8 mouse cellular contexts compared by ENCODE assay signal in genomic region chr6:52160511-52161335, GRCm38 (mm10). TPM values are rescaled to one million over a fixed set of nuclear protein-coding genes. Genes with fewer than 3 reads are reported as not detected.
DNase-seq lines count a peak whose midpoint lies in the region; ATAC-seq and TF ChIP-seq lines count a peak whose summit lies in the region.

No protein-coding gene starts in this region.

- peaks cover 100% of the 10 kb centered on the region for H3K27me3 ChIP-seq in midbrain, embryonic 10.5 days (ENCODE audit: low read depth, poor library complexity, severe bottlenecking)
- peaks cover 88% of the 10 kb centered on the region for H3K27me3 ChIP-seq in midbrain, embryonic 16.5 days (ENCODE audit: control insufficient read depth, insufficient read depth, low read depth, low read length)
- H3K27me3 ChIP-seq in kidney, postnatal 0 days (ENCODE audit: insufficient read depth, low read length) = 0 out of 2 replicates have a peak, but pooled peaks cover 13% of the 10 kb centered on the region
- H3K27me3 ChIP-seq in midbrain, postnatal 0 days (ENCODE audit: insufficient read depth, low read length) = peaks cover 81% of the 10 kb centered on the region

- H3K9ac ChIP-seq in midbrain, embryonic 16.5 days (ENCODE audit: low read depth, low read length) = no peak overlapping the region
- peak overlapping the region; percentile 43 for H3K9ac ChIP-seq in kidney, postnatal 0 days (ENCODE audit: low read depth, low read length)
- H3K9ac ChIP-seq in midbrain, postnatal 0 days (replicated peaks; ENCODE audit: low read length, poor library complexity, severe bottlenecking) = no peak overlapping the region

- H3K36me3 ChIP-seq in midbrain, embryonic 10.5 days = no peaks in the 10 kb centered on the region
- no peaks in the 10 kb centered on the region for H3K36me3 ChIP-seq in midbrain, embryonic 16.5 days (ENCODE audit: control insufficient read depth, insufficient read depth, low read length)
- H3K36me3 ChIP-seq in kidney, postnatal 0 days (ENCODE audit: insufficient read depth, low read length) = no peaks in the 10 kb centered on the region
- no peaks in the 10 kb centered on the region for H3K36me3 ChIP-seq in midbrain, postnatal 0 days (ENCODE audit: insufficient read depth, low read length)

- peak; percentile 64 for DNase-seq in midbrain, embryonic 10.5 days (ENCODE audit: low spot score)
- peak; percentile 41 for DNase-seq in fibroblast of lung, adult 2 months (ENCODE audit: low read depth)
- DNase-seq in kidney, postnatal 0 days (ENCODE audit: low spot score) = peak; percentile 96
- DNase-seq in midbrain, postnatal 0 days (ENCODE audit: low spot score) = no peak
- DNase-seq in left cerebral cortex, adult 18-20 months (ENCODE audit: low spot score in 2 of 2) = no peak
- no peak for DNase-seq in spleen, adult 12 weeks (ENCODE audit: low spot score)
- no peak for DNase-seq in gastrocnemius, postnatal 25 days

- no peak overlapping the region for H3K4me2 ChIP-seq in midbrain, embryonic 16.5 days (ENCODE audit: low read length)
- H3K4me2 ChIP-seq in kidney, postnatal 0 days (ENCODE audit: low read length) = peak overlapping the region; percentile 95
- peak overlapping the region; percentile 12; the same call in 1 of the 2 replicates for H3K4me2 ChIP-seq in midbrain, postnatal 0 days (ENCODE audit: low read depth, low read length, poor library complexity, severe bottlenecking)

- WGBS in midbrain, embryonic 10.5 days = 1% methylated on average over 30 of the region's 30 CpGs
- WGBS in midbrain, embryonic 16.5 days = 2% methylated on average over 30 of the region's 30 CpGs
- WGBS in kidney, postnatal 0 days = 4% methylated on average over 30 of the region's 30 CpGs
- WGBS in midbrain, postnatal 0 days = 2% methylated on average over 30 of the region's 30 CpGs

- H3K9me3 ChIP-seq in midbrain, embryonic 10.5 days (replicated peaks) = no peaks in the 10 kb centered on the region
- no peaks in the 10 kb centered on the region for H3K9me3 ChIP-seq in midbrain, embryonic 16.5 days (replicated peaks; ENCODE audit: control insufficient read depth, low read length, poor library complexity, severe bottlenecking)
- no peaks in the 10 kb centered on the region for H3K9me3 ChIP-seq in kidney, postnatal 0 days (replicated peaks; ENCODE audit: low read length)
- H3K9me3 ChIP-seq in midbrain, postnatal 0 days (ENCODE audit: low read length) = no peaks in the 10 kb centered on the region

- H3K4me1 ChIP-seq in midbrain, embryonic 10.5 days = peaks cover 29% of the 10 kb centered on the region
- peaks cover 10% of the 10 kb centered on the region for H3K4me1 ChIP-seq in midbrain, embryonic 16.5 days (ENCODE audit: control insufficient read depth, insufficient read depth, low read length)
- peaks cover 47% of the 10 kb centered on the region for H3K4me1 ChIP-seq in kidney, postnatal 0 days (replicated peaks; ENCODE audit: insufficient read depth, low read length)
- H3K4me1 ChIP-seq in midbrain, postnatal 0 days (ENCODE audit: insufficient read depth, low read length) = peaks cover 5% of the 10 kb centered on the region; the same call in 1 of the 2 replicates

- H3K27ac ChIP-seq in midbrain, embryonic 10.5 days (replicated peaks) = no peak overlapping the region
- H3K27ac ChIP-seq in midbrain, embryonic 16.5 days (ENCODE audit: low read length) = no peak overlapping the region
- H3K27ac ChIP-seq in kidney, postnatal 0 days = peak overlapping the region; percentile 89
- no peak overlapping the region for H3K27ac ChIP-seq in midbrain, postnatal 0 days (ENCODE audit: low read depth, low read length)

- no peak overlapping the region for H3K4me3 ChIP-seq in midbrain, embryonic 10.5 days
- no peak overlapping the region for H3K4me3 ChIP-seq in midbrain, embryonic 16.5 days (ENCODE audit: low read depth, low read length)
- H3K4me3 ChIP-seq in kidney, postnatal 0 days (replicated peaks; ENCODE audit: low read depth, low read length) = peak overlapping the region; percentile 20; the same call in 1 of the 2 replicates
- no peak overlapping the region for H3K4me3 ChIP-seq in midbrain, postnatal 0 days (ENCODE audit: low read depth, low read length)

- no peak for ATAC-seq in midbrain, embryonic 16.5 days
- 0 out of 2 replicates have a peak, but pooled peaks have one; percentile 27 for ATAC-seq in kidney, postnatal 0 days (replicated peaks; ENCODE audit: low FRiP score, low read depth)
- ATAC-seq in midbrain, postnatal 0 days (ENCODE audit: low FRiP score) = no peak

- no peak for TF ChIP-seq CTCF in kidney, postnatal 0 days (IDR thresholded peaks at IDR 0.05; ENCODE audit: low read depth)
- TF ChIP-seq CTCF in midbrain, postnatal 0 days (IDR thresholded peaks at IDR 0.05) = no peak

RNA-seq across cellular contexts. Expression of gene Hoxa1, which starts 2.6 kb away (rescaled TPM):
- polyA plus RNA-seq in midbrain, embryonic 10.5 days (2016; fragmentation: Nextera tagmentation; extraction: Ambion mirVana) = 0.32 and 0.47 TPM in 2 replicates
- 0.20 TPM in 1 of 2 replicates, not detected in the other for polyA plus RNA-seq in midbrain, embryonic 16.5 days (2015; fragmentation: Nextera tagmentation; extraction: Ambion mirVana)
- 0.33 and 0.64 TPM in 2 replicates for polyA plus RNA-seq in kidney, postnatal 0 days (2015; fragmentation: Nextera tagmentation; extraction: Ambion mirVana)
- total RNA-seq in midbrain, postnatal 0 days (2014; rRNA removed) = 0.27 TPM in 1 of 2 replicates, not detected in the other
- 0.16 TPM in 1 of 2 replicates, not detected in the other for polyA plus RNA-seq in midbrain, postnatal 0 days (2015; fragmentation: Nextera tagmentation; extraction: Ambion mirVana)
- not detected for total RNA-seq in left cerebral cortex, adult 18-20 months (2021)
- total RNA-seq in gastrocnemius, postnatal 25 days (2021) = under 1 TPM in 1 of 2 experiments, not detected in 1; 0.21 TPM

RNA-seq across cellular contexts. Expression of gene Hoxa2, which starts 3.9 kb away (rescaled TPM):
- polyA plus RNA-seq in midbrain, embryonic 10.5 days (2016; fragmentation: Nextera tagmentation; extraction: Ambion mirVana) = 0.26 and 1.9 TPM in 2 replicates
- polyA plus RNA-seq in midbrain, embryonic 16.5 days (2015; fragmentation: Nextera tagmentation; extraction: Ambion mirVana) = 0.10 and 0.22 TPM in 2 replicates
- polyA plus RNA-seq in kidney, postnatal 0 days (2015; fragmentation: Nextera tagmentation; extraction: Ambion mirVana) = 2.3 and 2.4 TPM in 2 replicates
- total RNA-seq in midbrain, postnatal 0 days (2014; rRNA removed) = 1.6 and 3.0 TPM in 2 replicates
- polyA plus RNA-seq in midbrain, postnatal 0 days (2015; fragmentation: Nextera tagmentation; extraction: Ambion mirVana) = not detected in 2 replicates
- total RNA-seq in left cerebral cortex, adult 18-20 months (2021) = not detected
- total RNA-seq in gastrocnemius, postnatal 25 days (2021) = under 1 TPM; 0.28 to 0.83 TPM

RNA-seq across cellular contexts. Expression of gene 5730596B20Rik, which starts 16.6 kb away (rescaled TPM):
- not detected in 2 replicates for polyA plus RNA-seq in midbrain, embryonic 10.5 days (2016; fragmentation: Nextera tagmentation; extraction: Ambion mirVana)
- not detected in 2 replicates for polyA plus RNA-seq in midbrain, embryonic 16.5 days (2015; fragmentation: Nextera tagmentation; extraction: Ambion mirVana)
- 1.3 TPM in 2 replicates for polyA plus RNA-seq in kidney, postnatal 0 days (2015; fragmentation: Nextera tagmentation; extraction: Ambion mirVana)
- total RNA-seq in midbrain, postnatal 0 days (2014; rRNA removed) = not detected in 2 replicates
- polyA plus RNA-seq in midbrain, postnatal 0 days (2015; fragmentation: Nextera tagmentation; extraction: Ambion mirVana) = not detected in 2 replicates
- not detected for total RNA-seq in left cerebral cortex, adult 18-20 months (2021)
- total RNA-seq in gastrocnemius, postnatal 25 days (2021) = not detected

RNA-seq across cellular contexts. Expression of gene Hoxa4, which starts 30.8 kb away (rescaled TPM):
- polyA plus RNA-seq in midbrain, embryonic 10.5 days (2016; fragmentation: Nextera tagmentation; extraction: Ambion mirVana) = not detected in 2 replicates
- not detected in 2 replicates for polyA plus RNA-seq in midbrain, embryonic 16.5 days (2015; fragmentation: Nextera tagmentation; extraction: Ambion mirVana)
- 1.6 and 2.2 TPM in 2 replicates for polyA plus RNA-seq in kidney, postnatal 0 days (2015; fragmentation: Nextera tagmentation; extraction: Ambion mirVana)
- 0.22 TPM in 1 of 2 replicates, not detected in the other for total RNA-seq in midbrain, postnatal 0 days (2014; rRNA removed)
- not detected in 2 replicates for polyA plus RNA-seq in midbrain, postnatal 0 days (2015; fragmentation: Nextera tagmentation; extraction: Ambion mirVana)
- not detected for total RNA-seq in left cerebral cortex, adult 18-20 months (2021)
- total RNA-seq in gastrocnemius, postnatal 25 days (2021) = 1 to 10 TPM; 2.3 to 2.8 TPM

RNA-seq across cellular contexts. Expression of gene Hoxa5, which starts 43.7 kb away (rescaled TPM):
- polyA plus RNA-seq in midbrain, embryonic 10.5 days (2016; fragmentation: Nextera tagmentation; extraction: Ambion mirVana) = not detected in 2 replicates
- polyA plus RNA-seq in midbrain, embryonic 16.5 days (2015; fragmentation: Nextera tagmentation; extraction: Ambion mirVana) = 0.21 TPM in 1 of 2 replicates, not detected in the other
- 9.7 and 10.4 TPM in 2 replicates for polyA plus RNA-seq in kidney, postnatal 0 days (2015; fragmentation: Nextera tagmentation; extraction: Ambion mirVana)
- 10.4 TPM in 1 of 2 replicates, not detected in the other for total RNA-seq in midbrain, postnatal 0 days (2014; rRNA removed)
- not detected in 2 replicates for polyA plus RNA-seq in midbrain, postnatal 0 days (2015; fragmentation: Nextera tagmentation; extraction: Ambion mirVana)
- not detected for total RNA-seq in left cerebral cortex, adult 18-20 months (2021)
- total RNA-seq in gastrocnemius, postnatal 25 days (2021) = 1 to 10 TPM; 1.9 to 3.5 TPM

Comparison
In these comparisons a context has a peak if more than half of its experiments do, and no peak if none do; other contexts are left out.
1. DNase-seq: peak in midbrain, embryonic 10.5 days (single experiment), fibroblast of lung, adult 2 months (single experiment) and kidney, postnatal 0 days (single experiment); none in midbrain, postnatal 0 days (single experiment), left cerebral cortex, adult 18-20 months (0 of 2), spleen, adult 12 weeks (single experiment) and gastrocnemius, postnatal 25 days (single experiment).